Mouse (Mus musculus) gastrocnemius, adult 18-20 months (tissue): ENCODE measurements at regions not wholly inside any gene's neighbourhood (a gene's known extent, or its start where the extent isn't known, plus 50 kb on each side); places are given as distances from the start of the nearest gene placed in this dataset.

Source experiments
- DNase-seq: peaks from one replicate; pipeline ENCODE4 v3.0.0; 2021; ENCODE audit warnings: low spot score

- DNase-seq, result no peak
These were observed 100.8 kb upstream of the Id2 start for GRCm38 (mm10) chr12:25197757-25198156.

GRCm38 (mm10) chr12:25196022-25196421 is 99.1 kb upstream of the Id2 start:
- DNase-seq, result no peak

- no peak for DNase-seq
These were observed 95.3 kb upstream of the Id2 start for GRCm38 (mm10) chr12:25192216-25192615.

- DNase-seq, result no peak
These were observed 93.4 kb upstream of the Id2 start for GRCm38 (mm10) chr12:25190360-25190759.

- DNase-seq, result no peak
These were observed 92.3 kb upstream of the Id2 start for GRCm38 (mm10) chr12:25189174-25189761.

GRCm38 (mm10) chr12:25188556-25188955 is 91.6 kb upstream of the Id2 start:
- no peak for DNase-seq

- no peak for DNase-seq
These were observed 90.3 kb upstream of the Id2 start for GRCm38 (mm10) chr12:25187216-25187615.

GRCm38 (mm10) chr12:25182680-25183079 is 85.7 kb upstream of the Id2 start:
- no peak for DNase-seq

GRCm38 (mm10) chr12:25181317-25181716 is 84.4 kb upstream of the Id2 start:
- no peak for DNase-seq

GRCm38 (mm10) chr12:25180861-25181260 is 83.9 kb upstream of the Id2 start:
- no peak for DNase-seq

- no peak for DNase-seq
These were observed 83.3 kb upstream of the Id2 start for GRCm38 (mm10) chr12:25180289-25180688.

GRCm38 (mm10) chr12:25178491-25179115 is 81.7 kb upstream of the Id2 start:
- DNase-seq, result no peak

- DNase-seq, result no peak
These were observed 80.9 kb upstream of the Id2 start for GRCm38 (mm10) chr12:25177827-25178226.

- no peak for DNase-seq
These were observed 79.6 kb upstream of the Id2 start for GRCm38 (mm10) chr12:25176565-25176964.

GRCm38 (mm10) chr12:25173064-25173463 is 76.1 kb upstream of the Id2 start:
- no peak for DNase-seq

- DNase-seq, result no peak
These were observed 75.5 kb upstream of the Id2 start for GRCm38 (mm10) chr12:25172450-25172849.

GRCm38 (mm10) chr12:25169611-25170010 is 72.7 kb upstream of the Id2 start:
- DNase-seq, result no peak

GRCm38 (mm10) chr12:25168213-25168545 is 71.2 kb upstream of the Id2 start:
- DNase-seq, result no peak

- no peak for DNase-seq
These were observed 70.7 kb upstream of the Id2 start for GRCm38 (mm10) chr12:25167504-25168212.

- no peak for DNase-seq
These were observed 69.6 kb upstream of the Id2 start for GRCm38 (mm10) chr12:25166525-25166924.

- DNase-seq, result peak; percentile 50
These were observed 68.7 kb upstream of the Id2 start for GRCm38 (mm10) chr12:25165650-25166049.

GRCm38 (mm10) chr12:25164724-25165123 is 67.8 kb upstream of the Id2 start:
- DNase-seq, result no peak

- DNase-seq, result no peak
These were observed 66.6 kb upstream of the Id2 start for GRCm38 (mm10) chr12:25163541-25163940.
